Mouse (Mus musculus) heart, embryonic 11.5 days (tissue): ENCODE measurements at regions not wholly inside any gene's neighbourhood (a gene's known extent, or its start where the extent isn't known, plus 50 kb on each side); places are given as distances from the start of the nearest gene placed in this dataset.

Experiments used
- ATAC-seq: fragments of 200-750 bp; cut with Nextera tagmentation; replicated peaks from 2 replicates; pipeline ENCODE4 v1.8.0; 2017; ENCODE audit warnings: moderate library complexity; ENCODE audit not compliant: insufficient number of reproducible peaks, low FRiP score, low TSS enrichment
- H3K27ac ChIP-seq: fragments of 300-500 bp; sonication (generic); 2 replicates; pipeline ENCODE4 v1.5.1; 2014; ENCODE audit warnings: mild to moderate bottlenecking, low read depth, low read length
- H3K27me3 ChIP-seq: fragments of 300-500 bp; sonication (generic); 2 replicates; pipeline ENCODE4 v1.6.1; 2014; ENCODE audit warnings: mild to moderate bottlenecking, low read length, mixed read lengths; ENCODE audit not compliant: control insufficient read depth, insufficient read depth
- H3K36me3 ChIP-seq: fragments of 300-500 bp; sonication (generic); 2 replicates; pipeline ENCODE4 v1.6.1; 2014; ENCODE audit warnings: mild to moderate bottlenecking, low read length, moderate library complexity, mixed read lengths; ENCODE audit not compliant: control insufficient read depth, insufficient read depth
- H3K4me1 ChIP-seq: fragments of 300-500 bp; sonication (generic); 2 replicates; pipeline ENCODE4 v1.6.1; 2014; ENCODE audit warnings: low read length; ENCODE audit not compliant: control insufficient read depth, insufficient read depth
- H3K4me2 ChIP-seq: fragments of 300-500 bp; sonication (generic); 2 replicates; pipeline ENCODE4 v1.6.1; 2014; ENCODE audit warnings: mild to moderate bottlenecking, moderate library complexity
- H3K4me3 ChIP-seq: fragments of 300-500 bp; sonication (generic); 2 replicates; pipeline ENCODE4 v1.5.1; 2014; ENCODE audit warnings: low read depth, low read length
- H3K9ac ChIP-seq: fragments of 300-500 bp; sonication (generic); 2 replicates; pipeline ENCODE4 v1.6.1; 2014; ENCODE audit warnings: mild to moderate bottlenecking, low read depth, low read length, moderate library complexity
- H3K9me3 ChIP-seq: fragments of 300-500 bp; sonication (generic); replicated peaks from 2 replicates; pipeline ENCODE4 v1.6.1; 2016; ENCODE audit warnings: low read length; ENCODE audit not compliant: control insufficient read depth
- WGBS: fragments of 180-500 bp; shearing (Covaris S2); extraction: QIAGEN DNeasy Blood & Tissue Kit; methylation state at CpG from one replicate; pipeline ENCODE4 v1.1.7; 2014; ENCODE audit not compliant: insufficient replicate concordance; 5-methylcytosine and 5-hydroxymethylcytosine counted together
- microRNA counts: library from miRNA; unstranded; fragments of <30 nt; microRNA quantifications from one replicate; lab custom pipeline; 2015
- microRNA-seq: library from miRNA; unstranded; fragments of <30 nt; microRNA quantifications from one replicate; pipeline ENCODE4, GENCODE M21; 2016; ENCODE audit warnings: borderline number of aligned reads

DNA sequence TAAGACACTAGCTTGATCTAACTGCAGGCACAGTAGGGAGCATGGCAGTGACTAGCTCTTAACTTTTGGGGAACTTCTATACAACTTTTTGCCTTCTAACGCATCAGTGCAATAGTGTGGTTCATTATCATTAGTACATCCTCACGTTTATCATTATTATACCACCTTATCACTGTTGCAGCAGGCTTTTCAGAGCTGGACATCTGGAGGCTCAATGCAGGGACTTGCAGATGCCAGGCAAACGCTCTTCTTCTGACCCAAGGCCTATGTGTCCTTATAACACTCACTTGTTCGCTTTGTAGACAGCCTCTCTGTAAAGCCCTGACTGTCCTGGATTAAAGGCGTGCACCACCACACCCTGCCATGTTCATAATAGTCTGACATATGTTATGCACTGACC lies 53.5 kb upstream of the Ubash3b start:
- Histone ChIP-seq H3K36me3 (no peaks in the 10 kb centered on the region), H3K9ac (no peak overlapping the region), H3K4me1 (peaks cover 17% of the 10 kb centered on the region), H3K4me2 (no peak overlapping the region), H3K9me3 (no peaks in the 10 kb centered on the region), H3K4me3 (no peak overlapping the region), H3K27me3 (no peaks in the 10 kb centered on the region), H3K27ac (no peak overlapping the region)
- WGBS, result 73% methylated on average over 5 of the region's 5 CpGs
- ATAC-seq, result no peak

DNA sequence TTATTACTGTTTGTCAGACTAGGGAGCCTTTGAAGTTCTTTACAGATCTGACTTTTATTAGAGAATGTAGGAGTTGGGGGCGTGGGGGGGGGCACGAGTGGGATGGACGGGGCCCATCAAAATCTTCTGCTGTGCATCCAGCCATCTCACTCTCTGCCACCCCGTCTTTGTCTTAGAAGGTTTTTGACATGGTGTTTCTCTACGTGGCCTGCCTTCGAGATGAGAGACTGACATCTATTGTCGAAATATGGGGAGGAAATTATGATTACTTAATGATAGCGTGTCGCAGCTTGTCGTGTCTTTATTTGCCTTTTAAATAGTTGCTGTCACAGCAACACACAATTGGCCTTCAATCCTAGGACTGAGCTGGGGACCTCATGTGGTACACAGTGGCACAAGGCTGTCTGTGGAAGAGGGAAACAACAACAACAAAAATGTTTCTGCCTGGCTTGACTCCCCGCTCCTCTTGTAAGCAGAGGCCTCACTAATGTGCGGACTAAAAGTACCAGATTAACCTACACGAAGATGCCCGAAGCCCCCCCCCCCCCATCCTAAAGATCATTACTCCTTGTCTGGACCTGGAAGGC lies 51.5 kb upstream of the Ubash3b start:
- peak overlapping the region; percentile 64 for H3K4me2 ChIP-seq
- H3K4me1 ChIP-seq, result peaks cover 17% of the 10 kb centered on the region
- H3K27ac ChIP-seq, result peak overlapping the region; percentile 87
- H3K4me3 ChIP-seq, result peak overlapping the region; percentile 19; the same call in 1 of the 2 replicates
- H3K9ac ChIP-seq, result peak overlapping the region; percentile 57; the same call in 1 of the 2 replicates
- WGBS, result 35% methylated on average over 14 of the region's 14 CpGs
- no peaks in the 10 kb centered on the region for H3K27me3 ChIP-seq
- no peaks in the 10 kb centered on the region for H3K36me3 ChIP-seq
- no peak; the same call in 1 of the 2 replicates for ATAC-seq
- no peaks in the 10 kb centered on the region for H3K9me3 ChIP-seq

DNA sequence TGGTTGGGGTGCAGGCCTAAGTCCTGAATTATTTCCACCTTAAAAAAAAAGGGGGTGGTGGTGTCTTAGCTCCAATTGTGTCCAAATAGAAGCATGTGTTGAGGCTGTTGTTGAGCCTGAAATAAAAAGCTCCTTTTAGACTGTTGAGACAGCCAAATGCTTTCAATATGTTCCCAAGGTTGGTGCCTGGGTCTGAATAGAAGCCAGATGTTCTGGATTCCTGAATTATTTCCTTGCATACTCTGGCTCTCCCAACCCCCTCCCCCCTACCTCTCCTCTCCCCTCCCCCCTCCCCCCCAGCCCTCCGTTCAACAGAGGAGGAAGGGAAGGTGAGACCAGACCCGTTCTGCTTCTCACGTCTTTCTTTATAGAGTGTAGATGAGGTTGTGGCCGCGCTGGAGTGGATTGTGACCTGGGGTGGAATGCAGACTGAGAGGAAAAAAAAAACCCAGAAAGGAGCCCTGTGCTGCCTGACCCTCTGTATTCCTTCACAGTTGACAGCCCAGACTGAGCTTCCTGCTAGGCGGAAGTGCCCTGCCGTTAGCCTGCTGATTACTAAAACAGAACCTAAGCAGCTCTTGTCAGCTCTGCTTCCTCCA lies 50.9 kb upstream of the Ubash3b start:
- Histone ChIP-seq H3K4me1 (peaks cover 17% of the 10 kb centered on the region), H3K9ac (peak overlapping the region; percentile 57), H3K4me2 (peak overlapping the region; percentile 64), H3K36me3 (no peaks in the 10 kb centered on the region), H3K27me3 (no peaks in the 10 kb centered on the region), H3K4me3 (peak overlapping the region; percentile 19), H3K9me3 (no peaks in the 10 kb centered on the region), H3K27ac (peak overlapping the region; percentile 87)
- 0% methylated on average over 6 of the region's 7 CpGs for WGBS
- peak; percentile 74 for ATAC-seq

DNA sequence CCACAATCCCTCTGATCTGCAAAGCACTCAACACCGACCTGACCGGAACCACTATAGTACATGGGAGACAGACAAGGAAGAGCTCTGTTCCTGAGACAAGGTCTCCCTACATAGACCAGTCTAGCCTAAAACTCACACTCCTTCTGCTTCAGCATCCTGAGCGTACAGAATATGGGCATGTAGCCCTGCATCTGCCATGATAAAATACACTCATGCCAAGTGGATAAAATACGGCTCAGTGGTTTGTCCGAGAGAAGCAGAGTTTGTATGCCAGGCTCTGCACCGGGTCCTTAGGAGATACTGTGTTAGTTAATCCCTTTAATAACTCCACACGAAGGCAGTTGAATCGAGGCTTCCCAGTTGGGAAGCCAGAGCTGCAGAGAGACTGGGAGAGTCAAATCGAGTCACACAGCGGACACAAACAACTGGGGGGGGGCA lies 50.4 kb upstream of the Ubash3b start:
- Histone ChIP-seq H3K27me3 (no peaks in the 10 kb centered on the region), H3K4me2 (peak overlapping the region; percentile 64), H3K9me3 (no peaks in the 10 kb centered on the region), H3K36me3 (no peaks in the 10 kb centered on the region), H3K4me3 (no peak overlapping the region), H3K27ac (peak overlapping the region; percentile 87), H3K4me1 (peaks cover 20% of the 10 kb centered on the region), H3K9ac (0 out of 2 replicates have a peak overlapping the region, but pooled peaks have one; percentile 16)
- 45% methylated on average over 10 of the region's 10 CpGs for WGBS
- no peak for ATAC-seq

MicroRNAs in the stretch of these regions (microRNA counts, 519-probe panel; counts per million panel counts)
- microRNA mmu-miR-100 (lab: Ali Mortazavi, UCI), result 5,466 counts per million, percentile 61 among the panel's probes with 10 or more counts
- microRNA mmu-miR-125b-3p (lab: Ali Mortazavi, UCI), result 2,320 counts per million, percentile 5 among the panel's probes with 10 or more counts

Small RNAs in the stretch of these regions (microRNA-seq; reads per million reads assigned to microRNA genes)
- gene Mir100, result 6,276 reads per million, percentile 94 among the genes with 10 or more reads in this experiment
- gene Mir125b-1, result 703 reads per million, percentile 82 among the genes with 10 or more reads in this experiment
- gene Mirlet7a-2, result 58.5 reads per million, percentile 60 among the genes with 10 or more reads in this experiment
